Mouse (Mus musculus) neutrophil, adult 5-6 weeks (primary cell): Measurements from ENCODE around the gene Gpsm3. TPM values are rescaled to one million over a fixed set of nuclear protein-coding genes. Genes with fewer than 3 reads are reported as not detected.

Experiments
- ATAC-seq: fragments of 151-379, 151-347 bp; 2 replicates; pipeline ENCODE4 v1.8.0; 2017; ENCODE audit warnings: mild to moderate bottlenecking, moderate TSS enrichment; ENCODE audit not compliant: insufficient number of reproducible peaks, poor library complexity, low FRiP score, severe bottlenecking; ENCODE audit errors: extremely low read depth
- total RNA-seq: library from RNA; stranded (forward); fragments of 200-1000 nt; gene quantifications from 2 replicates; pipeline ENCODE4 v1.2.3, GENCODE M21; 2017

Gene Gpsm3
- total RNA-seq, 1 experiment from 2014 or later, result 218 TPM

GRCm38 (mm10) chr17:34624981-34625380 lies 35.4 kb downstream of the Gpsm3 start:
- ATAC-seq, result no peak

DNA sequence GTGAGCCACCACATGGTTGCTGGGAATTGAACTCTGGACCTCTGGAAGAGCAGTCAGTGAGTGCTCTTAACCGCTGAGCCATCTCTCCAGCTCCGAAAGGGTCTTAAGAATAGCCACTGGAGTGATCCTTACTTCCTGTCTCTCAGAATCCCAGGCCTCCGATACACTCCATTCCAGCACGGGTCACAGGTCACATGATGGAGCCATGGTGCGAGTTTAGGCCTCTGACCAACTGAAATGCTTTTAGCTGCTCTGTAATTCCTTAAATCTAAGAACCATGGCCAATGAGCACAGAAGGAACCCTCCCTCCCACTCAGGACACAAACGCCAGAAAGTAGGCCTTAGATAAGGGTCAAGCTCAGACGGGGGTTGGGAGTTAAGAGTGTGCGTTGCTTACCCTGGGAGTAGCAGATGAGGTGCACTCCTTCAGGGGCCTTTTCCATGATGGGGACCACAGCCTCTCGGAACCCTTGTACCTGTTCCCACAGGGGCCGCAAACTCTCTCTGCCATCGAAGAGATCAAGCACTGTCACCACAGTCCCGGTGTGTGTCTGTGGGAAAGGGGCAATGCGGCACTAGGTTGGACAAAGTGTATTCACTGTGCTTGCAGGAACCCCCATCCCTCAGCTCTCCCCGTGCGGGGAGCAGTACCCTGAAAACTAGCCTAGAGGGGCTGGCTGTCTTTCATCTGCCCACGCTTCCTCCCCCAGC lies 36.6 kb downstream of the Gpsm3 start:
- ATAC-seq, result no peak

- peak; percentile 40; the same call in 1 of the 2 replicates for ATAC-seq
Measured at GRCm38 (mm10) chr17:34626773-34627092, 37.1 kb downstream of the Gpsm3 start.

- ATAC-seq, result peak; percentile 31; the same call in 1 of the 2 replicates
Measured at GRCm38 (mm10) chr17:34627093-34627942, 37.7 kb downstream of the Gpsm3 start.

GRCm38 (mm10) chr17:34627943-34628643 lies 38.5 kb downstream of the Gpsm3 start, which contains the start of gene Ppt2:
Ppt2 (minus strand) TSS chr17:34628510.
- no peak for ATAC-seq

- no peak for ATAC-seq
Measured at GRCm38 (mm10) chr17:34628644-34628967, 39.0 kb downstream of the Gpsm3 start.

DNA sequence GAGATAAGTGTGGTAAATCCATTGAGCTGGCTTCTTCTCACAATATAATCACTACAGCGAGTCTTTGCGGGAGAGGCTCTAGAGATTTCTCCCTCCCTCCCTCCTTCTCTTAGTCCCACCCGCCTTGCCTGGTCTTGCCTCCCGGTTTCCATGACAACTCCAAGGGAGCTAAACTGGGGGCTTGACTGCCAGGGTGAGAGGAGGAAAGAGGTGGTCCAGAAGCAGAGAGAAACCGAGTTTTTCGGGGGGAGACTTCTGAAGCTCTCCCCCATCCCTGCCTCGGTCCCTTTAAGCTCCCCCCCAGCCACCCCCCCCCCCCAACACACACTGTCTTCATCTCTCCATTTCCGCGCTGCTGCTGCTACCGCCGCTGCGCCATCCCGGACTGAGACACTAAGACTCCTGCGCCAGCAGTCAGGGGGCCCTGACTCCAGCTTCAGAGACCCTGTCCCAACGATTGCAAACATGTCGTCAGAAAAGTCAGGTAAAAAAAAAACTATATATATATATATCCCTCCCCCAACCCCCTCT lies 39.7 kb downstream of the Gpsm3 start, which contains the start of gene Prrt1:
Gene Prrt1 (plus strand): TSS at position 313 of the 531 bp plus-strand sequence.
- ATAC-seq, result no peak

GRCm38 (mm10) chr17:34629796-34630603 lies 40.4 kb downstream of the Gpsm3 start:
- no peak for ATAC-seq

DNA sequence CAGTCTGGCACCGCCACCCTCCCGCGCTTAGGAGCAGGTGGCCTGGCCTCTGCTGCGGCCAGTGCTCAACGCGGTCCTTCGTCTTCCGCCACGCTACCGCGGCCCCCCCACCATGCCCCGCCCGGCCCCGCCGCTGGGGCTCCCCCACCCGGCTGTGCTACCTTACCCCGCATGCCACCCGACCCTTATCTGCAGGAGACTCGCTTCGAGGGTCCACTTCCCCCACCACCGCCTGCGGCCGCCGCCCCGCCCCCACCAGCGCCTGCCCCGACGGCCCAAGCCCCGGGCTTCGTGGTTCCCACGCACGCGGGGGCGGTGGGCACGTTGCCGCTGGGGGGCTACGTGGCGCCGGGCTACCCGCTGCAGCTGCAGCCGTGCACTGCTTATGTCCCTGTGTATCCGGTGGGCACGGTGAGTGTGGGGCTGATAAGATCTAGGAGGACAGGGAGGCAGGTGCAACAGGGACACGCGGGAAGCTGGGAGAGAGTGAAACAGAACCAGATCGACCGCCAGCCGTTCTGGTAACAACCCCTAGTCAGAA lies 41.2 kb downstream of the Gpsm3 start:
- no peak for ATAC-seq

GRCm38 (mm10) chr17:34631647-34632046 lies 42.0 kb downstream of the Gpsm3 start:
- no peak for ATAC-seq

- peak; percentile 59 for ATAC-seq
Measured at GRCm38 (mm10) chr17:34632261-34632691, 42.7 kb downstream of the Gpsm3 start.

GRCm38 (mm10) chr17:34635671-34636070 lies 46.1 kb downstream of the Gpsm3 start:
- no peak for ATAC-seq

GRCm38 (mm10) chr17:34637459-34637858 lies 47.9 kb downstream of the Gpsm3 start:
- ATAC-seq, result no peak

- ATAC-seq, result peak; percentile 83
Measured at GRCm38 (mm10) chr17:34639461-34640255, 50.1 kb downstream of the Gpsm3 start.

- ATAC-seq, result no peak
Measured at GRCm38 (mm10) chr17:34640778-34641601, 51.4 kb downstream of the Gpsm3 start.
